Mouse (Mus musculus) heart, embryonic 11.5 days (tissue): ENCODE measurements around the gene Ddx19a. TPM values are rescaled to one million over a fixed set of nuclear protein-coding genes. Genes with fewer than 3 reads are reported as not detected.
A peak's percentile ranks its signal among the peaks of the same experiment; 100 is the strongest.
"Not testable (repeated sequence)": the region's sequence is repeated elsewhere in the genome, so short reads cannot be mapped to it uniquely, and the experiment has no call there.

Source experiments
- ATAC-seq: fragments of 200-750 bp; cut with Nextera tagmentation; replicated peaks from 2 replicates; pipeline ENCODE4 v1.8.0; 2017; ENCODE audit warnings: moderate library complexity; ENCODE audit not compliant: insufficient number of reproducible peaks, low FRiP score, low TSS enrichment
- H3K27ac ChIP-seq: fragments of 300-500 bp; sonication (generic); 2 replicates; pipeline ENCODE4 v1.5.1; 2014; ENCODE audit warnings: mild to moderate bottlenecking, low read depth, low read length
- H3K27me3 ChIP-seq: fragments of 300-500 bp; sonication (generic); 2 replicates; pipeline ENCODE4 v1.6.1; 2014; ENCODE audit warnings: mild to moderate bottlenecking, low read length, mixed read lengths; ENCODE audit not compliant: control insufficient read depth, insufficient read depth
- H3K36me3 ChIP-seq: fragments of 300-500 bp; sonication (generic); 2 replicates; pipeline ENCODE4 v1.6.1; 2014; ENCODE audit warnings: mild to moderate bottlenecking, low read length, moderate library complexity, mixed read lengths; ENCODE audit not compliant: control insufficient read depth, insufficient read depth
- H3K4me1 ChIP-seq: fragments of 300-500 bp; sonication (generic); 2 replicates; pipeline ENCODE4 v1.6.1; 2014; ENCODE audit warnings: low read length; ENCODE audit not compliant: control insufficient read depth, insufficient read depth
- H3K4me2 ChIP-seq: fragments of 300-500 bp; sonication (generic); 2 replicates; pipeline ENCODE4 v1.6.1; 2014; ENCODE audit warnings: mild to moderate bottlenecking, moderate library complexity
- H3K4me3 ChIP-seq: fragments of 300-500 bp; sonication (generic); 2 replicates; pipeline ENCODE4 v1.5.1; 2014; ENCODE audit warnings: low read depth, low read length
- H3K9ac ChIP-seq: fragments of 300-500 bp; sonication (generic); 2 replicates; pipeline ENCODE4 v1.6.1; 2014; ENCODE audit warnings: mild to moderate bottlenecking, low read depth, low read length, moderate library complexity
- H3K9me3 ChIP-seq: fragments of 300-500 bp; sonication (generic); replicated peaks from 2 replicates; pipeline ENCODE4 v1.6.1; 2016; ENCODE audit warnings: low read length; ENCODE audit not compliant: control insufficient read depth
- WGBS: fragments of 180-500 bp; shearing (Covaris S2); extraction: QIAGEN DNeasy Blood & Tissue Kit; methylation state at CpG from one replicate; pipeline ENCODE4 v1.1.7; 2014; ENCODE audit not compliant: insufficient replicate concordance; 5-methylcytosine and 5-hydroxymethylcytosine counted together
- polyA plus RNA-seq: library from polyadenylated mRNA; unstranded; fragments of >200 nt; fragmentation: Nextera tagmentation; extraction: Ambion mirVana; gene quantifications from 2 replicates; pipeline ENCODE4 v1.2.1, GENCODE M21; 2014

Ddx19a gene
- polyA plus RNA-seq, 1 experiment from 2014 or later, result 23.4 TPM

GRCm38 (mm10) chr8:110981304-110981703, 16.3 kb downstream of the Ddx19a start:
- Histone ChIP-seq H3K27ac (no peak overlapping the region), H3K4me1 (no peaks in the 10 kb centered on the region), H3K4me3 (no peak overlapping the region), H3K36me3 (peaks cover 29% of the 10 kb centered on the region), H3K9ac (no peak overlapping the region), H3K9me3 (no peaks in the 10 kb centered on the region), H3K27me3 (no peaks in the 10 kb centered on the region), H3K4me2 (no peak overlapping the region)
- 84% methylated on average over 2 of the region's 2 CpGs for WGBS
- ATAC-seq, result no peak

GRCm38 (mm10) chr8:110977987-110978386, 19.6 kb downstream of the Ddx19a start:
- H3K27ac ChIP-seq, H3K4me1 ChIP-seq, H3K27me3 ChIP-seq, ATAC-seq, H3K9ac ChIP-seq, H3K9me3 ChIP-seq, H3K4me3 ChIP-seq, H3K4me2 ChIP-seq: not testable (repeated sequence)
- 78% methylated on average over 2 of the region's 2 CpGs for WGBS
- H3K36me3 ChIP-seq, result peaks cover 16% of the 10 kb centered on the region

- not testable (repeated sequence) for H3K9me3 ChIP-seq, H3K4me1 ChIP-seq, ATAC-seq, H3K9ac ChIP-seq, H3K4me2 ChIP-seq, H3K27me3 ChIP-seq, H3K27ac ChIP-seq, H3K4me3 ChIP-seq
- H3K36me3 ChIP-seq, result peaks cover 16% of the 10 kb centered on the region
- WGBS, result 93% methylated on average over 8 of the region's 8 CpGs
These were observed 21.1 kb downstream of the Ddx19a start for GRCm38 (mm10) chr8:110976532-110976931.

DNA sequence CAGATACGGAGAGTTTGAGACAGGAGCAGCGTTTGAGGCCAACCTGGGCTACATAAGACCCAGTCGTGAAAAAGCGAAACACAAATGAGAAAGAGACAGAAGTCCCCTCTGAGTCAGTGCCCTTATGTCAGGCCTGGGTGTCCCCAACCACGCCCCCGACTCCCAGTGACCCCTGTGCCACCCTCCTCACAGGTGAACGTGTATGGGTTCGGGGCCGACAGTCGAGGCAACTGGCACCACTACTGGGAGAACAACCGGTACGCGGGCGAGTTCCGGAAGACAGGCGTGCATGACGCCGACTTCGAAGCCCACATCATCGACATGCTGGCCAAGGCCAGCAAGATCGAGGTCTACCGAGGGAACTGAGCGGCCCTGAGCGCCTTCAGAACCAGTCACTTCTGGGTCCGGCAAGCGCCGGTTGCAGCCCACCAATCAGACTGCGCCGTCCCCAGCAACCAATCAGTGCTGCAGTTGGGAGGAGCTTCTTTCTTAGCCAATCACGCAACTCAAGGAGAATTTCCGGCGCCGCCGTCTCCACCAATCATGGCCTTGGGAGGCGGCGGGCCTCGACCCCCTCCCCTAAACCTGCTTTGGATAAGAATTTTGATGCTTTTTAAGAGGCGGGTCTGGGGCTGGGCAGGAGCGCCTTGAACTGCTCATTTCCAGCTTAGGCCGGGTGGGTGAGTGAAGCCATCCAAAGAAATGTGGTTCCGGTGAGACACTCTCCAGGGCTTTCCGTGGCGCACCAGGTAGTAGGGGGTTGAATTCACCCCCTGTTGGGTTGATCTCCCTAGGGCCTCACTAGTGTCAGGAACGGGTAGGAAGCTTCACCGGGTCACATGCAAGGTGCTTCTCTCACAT, 27.5 kb downstream of the Ddx19a start:
- H3K9ac ChIP-seq, result peak overlapping the region; percentile 75
- H3K27ac ChIP-seq, result peak overlapping the region; percentile 41; the same call in 1 of the 2 replicates
- H3K4me1 ChIP-seq, result peaks cover 16% of the 10 kb centered on the region
- 4% methylated on average over 45 of the region's 45 CpGs for WGBS
- peak overlapping the region; percentile 53 for H3K4me3 ChIP-seq
- peak; percentile 88 for ATAC-seq
- no peaks in the 10 kb centered on the region for H3K9me3 ChIP-seq
- peaks cover 7% of the 10 kb centered on the region for H3K36me3 ChIP-seq
- H3K27me3 ChIP-seq, result no peaks in the 10 kb centered on the region
- H3K4me2 ChIP-seq, result peak overlapping the region; percentile 91

- H3K9me3 ChIP-seq, result no peaks in the 10 kb centered on the region
- H3K4me3 ChIP-seq, result no peak overlapping the region
- peaks cover 7% of the 10 kb centered on the region for H3K36me3 ChIP-seq
- no peak overlapping the region for H3K4me2 ChIP-seq
- 84% methylated on average over 9 of the region's 9 CpGs for WGBS
- no peak for ATAC-seq
- no peak overlapping the region for H3K27ac ChIP-seq
- H3K4me1 ChIP-seq, result peaks cover 18% of the 10 kb centered on the region
- H3K9ac ChIP-seq, result no peak overlapping the region
- H3K27me3 ChIP-seq, result no peaks in the 10 kb centered on the region
These were observed 30.3 kb downstream of the Ddx19a start for GRCm38 (mm10) chr8:110967326-110967725.

GRCm38 (mm10) chr8:110966586-110966985, 31.0 kb downstream of the Ddx19a start:
- WGBS, result 81% methylated on average over 8 of the region's 8 CpGs
- no peaks in the 10 kb centered on the region for H3K9me3 ChIP-seq
- no peak overlapping the region for H3K4me2 ChIP-seq
- H3K4me1 ChIP-seq, result peaks cover 18% of the 10 kb centered on the region
- H3K36me3 ChIP-seq, result peaks cover 8% of the 10 kb centered on the region; the same call in 1 of the 2 replicates
- no peak overlapping the region for H3K9ac ChIP-seq
- no peak for ATAC-seq
- H3K27me3 ChIP-seq, result no peaks in the 10 kb centered on the region
- no peak overlapping the region for H3K27ac ChIP-seq
- H3K4me3 ChIP-seq, result no peak overlapping the region

- H3K27me3 ChIP-seq, result no peaks in the 10 kb centered on the region
- H3K9me3 ChIP-seq, result no peaks in the 10 kb centered on the region
- H3K4me3 ChIP-seq, result no peak overlapping the region
- H3K9ac ChIP-seq, result no peak overlapping the region
- H3K27ac ChIP-seq, result peak overlapping the region; percentile 57
- peaks cover 8% of the 10 kb centered on the region; the same call in 1 of the 2 replicates for H3K36me3 ChIP-seq
- peak; percentile 41; the same call in 1 of the 2 replicates for ATAC-seq
- WGBS, result 25% methylated on average over 7 of the region's 7 CpGs
- H3K4me1 ChIP-seq, result peaks cover 13% of the 10 kb centered on the region
- peak overlapping the region; percentile 9; the same call in 1 of the 2 replicates for H3K4me2 ChIP-seq
These were observed 32.0 kb downstream of the Ddx19a start for GRCm38 (mm10) chr8:110965594-110965993.

DNA sequence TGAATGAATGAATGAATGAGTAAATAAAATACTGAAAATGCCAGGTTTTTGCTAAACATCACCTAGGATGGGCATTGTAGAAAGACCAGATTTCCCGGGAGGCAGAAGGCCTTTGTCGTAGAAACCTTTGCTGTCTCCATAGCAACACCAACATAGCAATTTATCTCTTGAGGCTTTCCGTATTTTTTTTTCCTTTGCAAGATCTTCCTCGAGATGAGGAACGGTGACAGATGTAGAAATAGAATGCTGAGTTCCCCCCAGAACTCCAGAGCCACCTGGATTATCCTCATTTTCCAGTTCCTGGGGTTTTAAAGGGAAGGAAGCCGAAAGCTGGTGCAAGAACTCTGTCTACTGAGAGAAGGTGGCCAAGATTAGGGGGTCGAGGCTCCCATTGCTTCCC, 32.9 kb downstream of the Ddx19a start:
- no peaks in the 10 kb centered on the region for H3K9me3 ChIP-seq
- H3K36me3 ChIP-seq, result peaks cover 8% of the 10 kb centered on the region; the same call in 1 of the 2 replicates
- H3K27me3 ChIP-seq, result no peaks in the 10 kb centered on the region
- H3K4me1 ChIP-seq, result peaks cover 13% of the 10 kb centered on the region
- no peak overlapping the region for H3K9ac ChIP-seq
- WGBS, result 69% methylated on average over 7 of the region's 7 CpGs
- no peak for ATAC-seq
- no peak overlapping the region for H3K4me3 ChIP-seq
- no peak overlapping the region for H3K27ac ChIP-seq
- no peak overlapping the region for H3K4me2 ChIP-seq
